Mouse (Mus musculus) T-helper 1 cell (primary cell): ENCODE data around the gene Zcchc10.
"Not testable (repeated sequence)": the region's sequence is repeated elsewhere in the genome, so short reads cannot be mapped to it uniquely, and the experiment has no call there.

Source experiments
- in situ Hi-C: fragments of 300-600 bp; cut with MboI, MseI; formaldehyde crosslinking; loops from one replicate; pipeline ENCODE4 v1.15.1; 2025; ENCODE audit warnings: high pct_unique_total_duplicates

Gene Zcchc10

GRCm38 (mm10) chr11:53324512-53324968 lies at the start of gene Zcchc10:
TSS of gene Zcchc10 (plus strand) at chr11:53324679.
- in situ Hi-C loops = no loop called here

- in situ Hi-C loops = no loop called here
Observed at GRCm38 (mm10) chr11:53275358-53275757, 49.1 kb upstream of the Zcchc10 start.

GRCm38 (mm10) chr11:53278411-53278810 lies 46.1 kb upstream of the Zcchc10 start:
- in situ Hi-C loops = no loop called here

- in situ Hi-C loops = no loop called here
Observed at GRCm38 (mm10) chr11:53285885-53286284, 38.6 kb upstream of the Zcchc10 start.

GRCm38 (mm10) chr11:53290187-53290586 lies 34.3 kb upstream of the Zcchc10 start:
- in situ Hi-C loops = loop anchor here (10.0 kb wide), 1 partner anchor 1685 kb away; the partner anchor contains the start of gene Hnrnpab

GRCm38 (mm10) chr11:53290871-53291270 lies 33.6 kb upstream of the Zcchc10 start:
- in situ Hi-C loops = loop anchor here (10.0 kb wide), 1 partner anchor 1686 kb away; the partner anchor contains the start of gene Hnrnpab

- in situ Hi-C loops = loop anchor here (10.0 kb wide), 1 partner anchor 1690 kb away; the partner anchor contains the start of gene Hnrnpab
Observed at GRCm38 (mm10) chr11:53294441-53294840, 30.0 kb upstream of the Zcchc10 start.

GRCm38 (mm10) chr11:53296880-53297279 lies 27.6 kb upstream of the Zcchc10 start:
- in situ Hi-C loops = loop anchor here (10.0 kb wide), 1 partner anchor 1692 kb away; the partner anchor contains the start of gene Hnrnpab

- in situ Hi-C loops = loop anchor here (10.0 kb wide), 1 partner anchor 1693 kb away; the partner anchor contains the start of gene Hnrnpab
Observed at GRCm38 (mm10) chr11:53297947-53298860, 26.3 kb upstream of the Zcchc10 start.

- in situ Hi-C loops = loop anchor here (10.0 kb wide), 1 partner anchor 1695 kb away; the partner anchor contains the start of gene Hnrnpab
Observed at GRCm38 (mm10) chr11:53299551-53300329, 24.7 kb upstream of the Zcchc10 start.

- in situ Hi-C loops = no loop called here
Observed at GRCm38 (mm10) chr11:53300330-53301166, 23.9 kb upstream of the Zcchc10 start, which contains the start of gene Hspa4. TSS of gene Hspa4 (minus strand) at chr11:53300457.

GRCm38 (mm10) chr11:53301167-53301515 lies 23.3 kb upstream of the Zcchc10 start:
- in situ Hi-C loops = no loop called here

GRCm38 (mm10) chr11:53304044-53304840 lies 20.2 kb upstream of the Zcchc10 start:
- in situ Hi-C loops = no loop called here

GRCm38 (mm10) chr11:53306965-53307364 lies 17.5 kb upstream of the Zcchc10 start:
- in situ Hi-C loops = no loop called here

- in situ Hi-C loops = no loop called here
Observed at GRCm38 (mm10) chr11:53307558-53308065, 16.9 kb upstream of the Zcchc10 start.

- in situ Hi-C loops = no loop called here
Observed at GRCm38 (mm10) chr11:53308251-53308864, 16.1 kb upstream of the Zcchc10 start.

GRCm38 (mm10) chr11:53308884-53309310 lies 15.6 kb upstream of the Zcchc10 start:
- in situ Hi-C loops = no loop called here

- in situ Hi-C loops = no loop called here
Observed at GRCm38 (mm10) chr11:53311385-53311784, 13.1 kb upstream of the Zcchc10 start.

GRCm38 (mm10) chr11:53312823-53313222 lies 11.7 kb upstream of the Zcchc10 start:
- in situ Hi-C loops = not testable (repeated sequence)
